Mouse (Mus musculus): ENCODE measurements around the gene Nfatc3. TPM values are rescaled to one million over a fixed set of nuclear protein-coding genes. Genes with fewer than 3 reads are reported as not detected.

Gene Nfatc3
- polyA plus RNA-seq, 1 experiment: 12.6 TPM

DNA sequence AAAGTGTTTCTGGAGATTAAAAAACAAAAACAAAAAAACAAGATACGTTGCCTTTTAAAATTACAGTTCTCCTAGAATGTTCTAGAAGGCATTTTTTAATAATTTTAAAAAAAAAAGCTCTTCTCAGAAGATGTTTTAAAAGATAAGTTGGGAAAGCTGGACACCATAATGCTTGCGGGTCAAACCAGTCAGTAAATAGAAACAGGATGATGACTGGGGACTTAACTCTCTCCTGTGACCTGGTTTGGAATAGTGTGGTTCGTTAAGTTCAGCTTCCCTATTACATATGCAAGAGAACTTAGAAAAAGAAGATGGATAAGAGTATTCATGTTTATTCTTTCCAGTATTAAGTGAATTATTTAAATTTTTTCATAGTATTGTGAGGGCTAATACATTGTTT, 1.9 kb downstream of the Nfatc3 start:
- H3K79me2 ChIP-seq (ENCODE audit: control insufficient read depth, insufficient read depth): peaks cover 60% of the 10 kb centered on the region
- H3K4me3 ChIP-seq (ENCODE audit: insufficient read depth, poor library complexity, severe bottlenecking): peak overlapping the region; percentile 71
- H3K36me3 ChIP-seq (ENCODE audit: control insufficient read depth, insufficient read depth): no peaks in the 10 kb centered on the region
- H3ac ChIP-seq (ENCODE audit: control insufficient read depth, insufficient read length, low read depth): no peak overlapping the region
- no peaks in the 10 kb centered on the region for H3K27me3 ChIP-seq (ENCODE audit: control insufficient read depth, insufficient read depth, insufficient read length)
- TF ChIP-seq MYOD1 (IDR thresholded peaks at IDR 0.05; ENCODE audit: control insufficient read depth, insufficient read length, low read depth) (no peak), CTCF (IDR thresholded peaks at IDR 0.05; ENCODE audit: control insufficient read depth, insufficient read depth, insufficient read length) (no peak), MYOG (IDR thresholded peaks at IDR 0.05; ENCODE audit: control insufficient read depth, extremely low read depth, insufficient read length) (no peak), MAX (IDR thresholded peaks at IDR 0.05) (no peak), USF1 (IDR thresholded peaks at IDR 0.05; ENCODE audit: low read depth) (no peak), FOSL1 (IDR thresholded peaks at IDR 0.05; ENCODE audit: insufficient read depth, low read length, poor library complexity, severe bottlenecking) (no peak)
- peaks cover 57% of the 10 kb centered on the region for H3K79me3 ChIP-seq (ENCODE audit: low read depth)

DNA sequence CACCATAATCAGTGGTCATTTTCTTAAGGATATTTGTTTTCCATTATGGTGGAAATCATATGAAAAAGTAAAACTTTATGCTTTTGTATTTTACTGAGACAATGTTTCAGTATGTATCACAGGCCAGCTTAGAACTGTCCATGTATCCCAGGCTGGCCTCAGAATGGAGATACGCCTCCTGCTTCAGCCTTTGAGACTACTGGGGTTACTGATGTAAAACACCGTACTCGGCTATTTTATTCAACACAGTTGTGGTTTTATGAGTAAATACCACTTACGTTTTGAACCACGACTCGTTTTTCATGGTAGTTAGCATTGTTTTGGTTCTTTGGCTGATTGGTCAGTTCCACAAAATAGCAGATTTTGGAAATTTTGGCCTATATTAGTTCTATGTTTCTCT, 3.0 kb downstream of the Nfatc3 start:
- no peaks in the 10 kb centered on the region for H3K36me3 ChIP-seq (ENCODE audit: control insufficient read depth, insufficient read depth)
- no peak overlapping the region for H3K4me3 ChIP-seq (ENCODE audit: insufficient read depth, poor library complexity, severe bottlenecking)
- peaks cover 67% of the 10 kb centered on the region for H3K79me3 ChIP-seq (ENCODE audit: low read depth)
- H3K27me3 ChIP-seq (ENCODE audit: control insufficient read depth, insufficient read depth, insufficient read length): no peaks in the 10 kb centered on the region
- TF ChIP-seq MAX (IDR thresholded peaks at IDR 0.05) (no peak), MYOD1 (IDR thresholded peaks at IDR 0.05; ENCODE audit: control insufficient read depth, insufficient read length, low read depth) (no peak), MYOG (IDR thresholded peaks at IDR 0.05; ENCODE audit: control insufficient read depth, extremely low read depth, insufficient read length) (no peak), CTCF (IDR thresholded peaks at IDR 0.05; ENCODE audit: control insufficient read depth, insufficient read depth, insufficient read length) (no peak), CEBPB (IDR thresholded peaks at IDR 0.05; ENCODE audit: low read depth) (no peak), USF1 (IDR thresholded peaks at IDR 0.05; ENCODE audit: low read depth) (no peak), FOSL1 (IDR thresholded peaks at IDR 0.05; ENCODE audit: insufficient read depth, low read length, poor library complexity, severe bottlenecking) (no peak)
- H3ac ChIP-seq (ENCODE audit: control insufficient read depth, insufficient read length, low read depth): no peak overlapping the region
- peaks cover 72% of the 10 kb centered on the region for H3K79me2 ChIP-seq (ENCODE audit: control insufficient read depth, insufficient read depth)

DNA sequence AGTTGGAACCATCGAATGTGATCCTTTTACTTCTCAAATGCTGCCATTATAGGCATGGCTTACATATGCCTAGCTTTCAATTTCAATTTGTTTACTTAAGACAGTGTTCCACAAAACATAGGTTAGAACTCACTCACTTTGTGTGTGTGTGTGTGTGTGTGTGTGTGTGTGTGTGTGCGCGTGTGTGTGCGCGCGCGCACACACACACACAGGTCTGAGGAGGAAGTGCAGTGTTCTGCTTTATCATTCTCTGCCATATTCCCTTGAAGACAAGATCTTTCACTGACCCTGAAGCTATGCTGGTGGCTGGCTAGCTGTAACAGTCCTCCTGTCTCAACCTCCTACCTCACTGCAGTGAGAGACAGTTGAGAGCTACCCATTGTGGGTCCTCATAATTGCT, 4.4 kb downstream of the Nfatc3 start:
- peaks cover 3% of the 10 kb centered on the region for H3K36me3 ChIP-seq (ENCODE audit: control insufficient read depth, insufficient read depth)
- H3K79me3 ChIP-seq (ENCODE audit: low read depth): peaks cover 80% of the 10 kb centered on the region
- no peak overlapping the region for H3ac ChIP-seq (ENCODE audit: control insufficient read depth, insufficient read length, low read depth)
- no peak overlapping the region for H3K4me3 ChIP-seq (ENCODE audit: insufficient read depth, poor library complexity, severe bottlenecking)
- H3K27me3 ChIP-seq (ENCODE audit: control insufficient read depth, insufficient read depth, insufficient read length): no peaks in the 10 kb centered on the region
- TF ChIP-seq USF1 (IDR thresholded peaks at IDR 0.05; ENCODE audit: low read depth) (no peak), MYOD1 (IDR thresholded peaks at IDR 0.05; ENCODE audit: control insufficient read depth, insufficient read length, low read depth) (no peak), CEBPB (IDR thresholded peaks at IDR 0.05; ENCODE audit: low read depth) (no peak), CTCF (IDR thresholded peaks at IDR 0.05; ENCODE audit: control insufficient read depth, insufficient read depth, insufficient read length) (no peak), FOSL1 (IDR thresholded peaks at IDR 0.05; ENCODE audit: insufficient read depth, low read length, poor library complexity, severe bottlenecking) (no peak), MYOG (IDR thresholded peaks at IDR 0.05; ENCODE audit: control insufficient read depth, extremely low read depth, insufficient read length) (no peak), MAX (IDR thresholded peaks at IDR 0.05) (no peak)
- peaks cover 85% of the 10 kb centered on the region for H3K79me2 ChIP-seq (ENCODE audit: control insufficient read depth, insufficient read depth)

DNA sequence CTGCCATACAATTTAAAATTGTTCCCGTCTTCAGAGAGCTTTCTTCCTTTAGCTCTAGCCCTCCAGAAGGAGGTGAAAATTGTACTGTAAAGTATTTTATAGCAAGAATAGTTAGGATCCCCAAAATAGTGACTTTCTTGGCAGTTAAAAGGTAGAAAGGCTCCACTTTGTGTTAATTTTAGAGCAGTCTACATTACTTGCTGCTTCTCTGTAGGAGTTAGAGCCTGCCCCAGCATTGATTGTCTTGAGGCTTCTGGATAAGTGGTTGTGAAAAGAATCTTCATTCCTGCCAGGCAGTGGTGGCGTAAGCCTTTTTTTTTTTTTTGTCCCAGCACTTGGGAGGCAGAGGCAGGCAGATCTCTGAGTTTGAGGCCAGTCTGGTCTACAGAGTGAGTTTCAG, 8.1 kb downstream of the Nfatc3 start:
- TF ChIP-seq CTCF (IDR thresholded peaks at IDR 0.05; ENCODE audit: control insufficient read depth, insufficient read depth, insufficient read length): no peak
- no peak for TF ChIP-seq FOSL1 (IDR thresholded peaks at IDR 0.05; ENCODE audit: insufficient read depth, low read length, poor library complexity, severe bottlenecking)
- TF ChIP-seq MYOG (IDR thresholded peaks at IDR 0.05; ENCODE audit: control insufficient read depth, extremely low read depth, insufficient read length): no peak
- TF ChIP-seq MYOD1 (IDR thresholded peaks at IDR 0.05; ENCODE audit: control insufficient read depth, insufficient read length, low read depth): no peak
- no peak for TF ChIP-seq CEBPB (IDR thresholded peaks at IDR 0.05; ENCODE audit: low read depth)
- no peak for TF ChIP-seq USF1 (IDR thresholded peaks at IDR 0.05; ENCODE audit: low read depth)
- no peak for TF ChIP-seq MAX (IDR thresholded peaks at IDR 0.05)
- Histone ChIP-seq H3K36me3 (ENCODE audit: control insufficient read depth, insufficient read depth) (peaks cover 3% of the 10 kb centered on the region), H3K79me3 (ENCODE audit: low read depth) (peaks cover 91% of the 10 kb centered on the region), H3K4me3 (ENCODE audit: insufficient read depth, poor library complexity, severe bottlenecking) (no peak overlapping the region), H3K27me3 (ENCODE audit: control insufficient read depth, insufficient read depth, insufficient read length) (no peaks in the 10 kb centered on the region), H3K79me2 (ENCODE audit: control insufficient read depth, insufficient read depth) (peaks cover 100% of the 10 kb centered on the region), H3ac (ENCODE audit: control insufficient read depth, insufficient read length, low read depth) (no peak overlapping the region)

DNA sequence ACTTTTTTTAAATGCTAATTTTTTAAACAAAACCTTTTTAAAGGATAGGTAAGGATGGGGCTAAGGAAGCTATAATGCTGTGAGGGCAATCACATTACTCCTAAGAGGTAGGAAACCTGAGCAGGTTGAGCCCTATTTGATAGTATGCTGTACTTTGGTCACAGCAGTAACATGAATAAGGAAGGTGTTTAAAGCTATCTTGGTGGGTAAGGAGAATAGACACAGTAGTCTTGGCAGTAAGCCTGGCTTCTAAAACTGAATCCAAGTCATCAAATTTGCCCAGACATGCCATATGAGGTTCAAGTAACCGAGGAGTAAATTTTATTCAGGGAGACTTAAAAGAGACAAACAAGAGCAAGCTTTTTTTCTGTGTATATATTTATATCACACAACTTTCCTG, 10.9 kb downstream of the Nfatc3 start:
- Histone ChIP-seq H3K4me3 (ENCODE audit: insufficient read depth, poor library complexity, severe bottlenecking) (no peak overlapping the region), H3K79me2 (ENCODE audit: control insufficient read depth, insufficient read depth) (peaks cover 100% of the 10 kb centered on the region), H3K27me3 (ENCODE audit: control insufficient read depth, insufficient read depth, insufficient read length) (no peaks in the 10 kb centered on the region), H3K79me3 (ENCODE audit: low read depth) (peaks cover 88% of the 10 kb centered on the region), H3K36me3 (ENCODE audit: control insufficient read depth, insufficient read depth) (peaks cover 3% of the 10 kb centered on the region), H3ac (ENCODE audit: control insufficient read depth, insufficient read length, low read depth) (no peak overlapping the region)
- no peak for TF ChIP-seq CEBPB (IDR thresholded peaks at IDR 0.05; ENCODE audit: low read depth)

DNA sequence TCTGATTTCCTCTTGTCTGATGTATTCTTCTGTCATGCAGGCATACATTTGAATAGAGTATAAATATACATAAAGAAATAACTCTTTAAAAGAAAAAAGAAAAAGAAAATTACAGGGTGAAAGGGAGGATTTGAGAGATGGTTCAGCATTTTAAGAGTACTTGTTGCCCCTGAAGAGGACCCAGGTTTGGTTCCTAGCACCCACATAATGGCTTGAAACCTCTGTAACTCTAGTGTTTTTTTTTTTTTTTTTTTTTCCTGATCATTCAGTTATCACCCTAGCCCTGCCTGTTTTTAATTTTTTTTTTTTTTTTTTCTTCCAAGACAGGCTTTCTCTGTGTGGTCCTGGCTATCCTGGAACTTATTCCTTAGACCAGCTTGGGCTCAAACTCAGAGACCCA, 13.5 kb downstream of the Nfatc3 start:
- TF ChIP-seq MYOG (IDR thresholded peaks at IDR 0.05; ENCODE audit: control insufficient read depth, extremely low read depth, insufficient read length) (no peak), USF1 (IDR thresholded peaks at IDR 0.05; ENCODE audit: low read depth) (no peak), MYOD1 (IDR thresholded peaks at IDR 0.05; ENCODE audit: control insufficient read depth, insufficient read length, low read depth) (no peak), CEBPB (IDR thresholded peaks at IDR 0.05; ENCODE audit: low read depth) (no peak), CTCF (IDR thresholded peaks at IDR 0.05; ENCODE audit: control insufficient read depth, insufficient read depth, insufficient read length) (no peak), MAX (IDR thresholded peaks at IDR 0.05) (no peak), FOSL1 (IDR thresholded peaks at IDR 0.05; ENCODE audit: insufficient read depth, low read length, poor library complexity, severe bottlenecking) (no peak)
- Histone ChIP-seq H3ac (ENCODE audit: control insufficient read depth, insufficient read length, low read depth) (no peak overlapping the region), H3K79me2 (ENCODE audit: control insufficient read depth, insufficient read depth) (peaks cover 100% of the 10 kb centered on the region), H3K4me3 (ENCODE audit: insufficient read depth, poor library complexity, severe bottlenecking) (no peak overlapping the region), H3K36me3 (ENCODE audit: control insufficient read depth, insufficient read depth) (peaks cover 2% of the 10 kb centered on the region), H3K79me3 (ENCODE audit: low read depth) (peaks cover 89% of the 10 kb centered on the region), H3K27me3 (ENCODE audit: control insufficient read depth, insufficient read depth, insufficient read length) (no peaks in the 10 kb centered on the region)

Data from C2C12 (cell line).